Mouse (Mus musculus) right cerebral cortex, postnatal 10 days (tissue): ENCODE results near the gene Gata2.
"Not testable (repeated sequence)": the region's sequence is repeated elsewhere in the genome, so short reads cannot be mapped to it uniquely, and the experiment has no call there.

Experiments
- DNase-seq, 2 experiments: peaks; one replicate each; pipeline ENCODE4 v3.0.0; 2021; ENCODE audit warnings: low spot score in 2 of 2

Gata2 gene

GRCm38 (mm10) chr6:88193433-88194052 lies at the start of gene Gata2:
TSS of gene Gata2 (plus strand) at chr6:88193891.
- DNase-seq = no peak

DNA sequence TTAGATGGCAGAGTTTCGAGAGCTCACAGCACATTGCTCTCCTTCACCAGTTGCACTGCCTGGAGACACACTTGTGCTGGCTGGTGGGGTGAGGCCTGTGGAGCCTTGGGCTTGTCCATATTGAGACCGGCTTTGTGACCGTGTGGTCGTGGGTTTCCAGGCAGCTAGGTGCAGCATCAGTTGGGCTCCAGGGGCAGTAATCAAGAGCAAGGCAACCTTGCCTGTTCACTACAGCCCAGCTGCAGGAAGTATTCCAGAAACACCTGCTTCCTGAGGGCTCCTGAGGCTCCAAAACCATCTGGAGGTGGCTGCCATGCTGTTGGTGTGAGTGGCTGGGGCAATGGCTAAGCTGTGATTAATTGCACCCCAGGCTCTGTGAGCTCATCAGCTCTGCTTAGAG lies 47.9 kb upstream of the Gata2 start:
- DNase-seq = no peak

GRCm38 (mm10) chr6:88146576-88146975 lies 47.1 kb upstream of the Gata2 start:
- DNase-seq = no peak

- peak; percentile 43 for DNase-seq
Measured at GRCm38 (mm10) chr6:88147411-88148003, 46.2 kb upstream of the Gata2 start.

GRCm38 (mm10) chr6:88151335-88151734 lies 42.4 kb upstream of the Gata2 start:
- no peak for DNase-seq

GRCm38 (mm10) chr6:88152127-88152705 lies 41.5 kb upstream of the Gata2 start:
- DNase-seq = no peak

DNA sequence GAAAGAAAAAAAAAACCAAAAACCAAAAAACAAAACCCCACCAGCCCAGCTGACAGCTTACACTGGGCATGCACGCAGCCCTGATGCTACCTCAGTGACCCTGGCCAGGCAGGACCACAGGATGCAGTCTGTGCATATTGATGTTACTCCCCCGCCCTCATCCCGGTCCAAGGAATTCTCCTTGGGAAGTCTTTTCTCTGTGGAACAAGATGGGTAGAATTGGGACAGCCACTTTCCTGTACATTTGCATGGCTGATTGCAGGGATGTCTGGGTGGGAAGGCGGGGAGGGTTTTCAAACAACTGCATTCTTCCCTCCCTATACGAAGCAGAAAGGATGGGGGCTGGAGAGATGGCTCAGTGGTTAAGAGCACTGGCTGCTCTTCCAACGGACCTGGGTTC lies 40.7 kb upstream of the Gata2 start:
- no peak for DNase-seq

DNA sequence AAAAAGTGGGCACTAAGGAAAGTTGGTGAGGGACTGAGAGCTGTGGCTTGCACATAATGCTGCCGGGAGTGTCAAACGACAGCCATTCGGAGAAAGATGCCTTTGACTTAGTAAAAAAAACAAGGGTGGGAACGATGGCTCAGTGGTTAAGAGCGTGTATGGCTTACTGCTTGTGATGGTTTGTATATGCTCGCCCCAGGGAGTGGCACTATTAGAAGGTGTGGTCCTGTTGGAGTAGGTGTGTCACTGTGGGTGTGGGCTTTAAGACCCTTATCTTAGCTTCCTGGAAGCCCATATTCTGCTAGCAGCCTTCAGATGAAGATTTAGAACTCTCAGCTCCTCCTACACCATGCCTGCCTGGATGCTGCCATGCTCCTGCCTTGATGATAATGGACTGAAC lies 38.1 kb upstream of the Gata2 start:
- not testable (repeated sequence) for DNase-seq

- DNase-seq = no peak
Measured at GRCm38 (mm10) chr6:88158790-88159189, 34.9 kb upstream of the Gata2 start.

- no peak for DNase-seq
Measured at GRCm38 (mm10) chr6:88166054-88166453, 27.6 kb upstream of the Gata2 start.

GRCm38 (mm10) chr6:88174191-88174590 lies 19.5 kb upstream of the Gata2 start:
- DNase-seq = no peak

DNA sequence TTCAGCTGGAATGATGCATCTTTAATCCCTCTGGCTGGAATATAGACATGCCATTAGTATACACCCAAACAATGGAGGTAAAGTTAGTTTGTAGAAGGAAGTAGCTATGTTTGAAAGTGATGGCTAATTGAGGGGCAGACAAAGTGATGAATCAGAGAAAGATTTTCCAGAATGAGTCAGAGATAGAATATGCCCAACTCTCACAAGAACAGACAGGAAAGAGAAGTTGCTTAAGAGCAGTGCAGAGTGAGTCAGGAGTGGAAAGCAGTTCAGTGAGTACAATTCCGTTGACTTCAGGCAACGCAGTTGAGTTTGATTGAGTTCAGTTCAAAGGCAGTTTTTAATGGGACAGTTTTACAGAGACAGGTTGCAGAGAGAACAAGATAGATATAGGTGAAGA lies 19.0 kb upstream of the Gata2 start:
- DNase-seq = no peak

DNA sequence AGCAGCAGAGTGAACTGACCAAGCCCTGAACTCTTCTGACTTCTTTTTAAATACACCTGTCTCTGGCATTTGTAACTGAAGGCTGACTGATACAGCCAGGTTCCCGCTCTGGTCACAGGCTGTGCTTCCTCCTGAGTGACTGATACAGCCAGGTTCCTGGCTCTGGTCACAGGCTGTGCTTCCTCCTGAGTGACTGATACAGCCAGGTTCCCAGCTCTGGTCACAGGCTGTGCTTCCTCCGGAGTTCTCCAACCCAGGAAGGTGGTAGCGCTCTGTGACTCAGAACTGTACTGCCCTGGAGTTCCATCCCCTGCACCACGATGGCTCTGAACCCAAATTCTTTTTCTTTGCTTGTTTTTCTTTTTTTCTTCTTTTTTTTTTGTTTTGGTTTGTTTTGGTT lies 9.0 kb upstream of the Gata2 start:
- DNase-seq = no peak

DNA sequence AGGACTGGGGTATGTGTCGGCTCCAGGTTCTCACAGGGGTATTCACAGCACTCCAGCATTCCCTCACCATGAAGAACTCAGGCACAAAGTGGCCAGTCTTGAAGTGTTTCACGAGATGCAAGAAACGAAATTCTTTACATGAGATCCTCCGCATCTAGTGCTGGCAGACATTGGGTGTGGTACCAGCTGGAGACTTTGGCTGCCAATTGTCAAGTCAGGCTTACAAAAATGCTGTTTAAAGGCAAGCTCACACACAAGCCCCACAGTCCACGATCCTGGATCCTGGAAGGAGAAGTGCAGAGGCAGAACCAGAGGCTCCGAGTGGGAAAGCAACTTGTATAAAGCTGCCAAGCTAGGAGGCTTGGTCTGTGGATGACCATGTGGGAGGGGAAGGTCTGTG lies 5.5 kb upstream of the Gata2 start:
- DNase-seq = peak; percentile 63 to 73

DNA sequence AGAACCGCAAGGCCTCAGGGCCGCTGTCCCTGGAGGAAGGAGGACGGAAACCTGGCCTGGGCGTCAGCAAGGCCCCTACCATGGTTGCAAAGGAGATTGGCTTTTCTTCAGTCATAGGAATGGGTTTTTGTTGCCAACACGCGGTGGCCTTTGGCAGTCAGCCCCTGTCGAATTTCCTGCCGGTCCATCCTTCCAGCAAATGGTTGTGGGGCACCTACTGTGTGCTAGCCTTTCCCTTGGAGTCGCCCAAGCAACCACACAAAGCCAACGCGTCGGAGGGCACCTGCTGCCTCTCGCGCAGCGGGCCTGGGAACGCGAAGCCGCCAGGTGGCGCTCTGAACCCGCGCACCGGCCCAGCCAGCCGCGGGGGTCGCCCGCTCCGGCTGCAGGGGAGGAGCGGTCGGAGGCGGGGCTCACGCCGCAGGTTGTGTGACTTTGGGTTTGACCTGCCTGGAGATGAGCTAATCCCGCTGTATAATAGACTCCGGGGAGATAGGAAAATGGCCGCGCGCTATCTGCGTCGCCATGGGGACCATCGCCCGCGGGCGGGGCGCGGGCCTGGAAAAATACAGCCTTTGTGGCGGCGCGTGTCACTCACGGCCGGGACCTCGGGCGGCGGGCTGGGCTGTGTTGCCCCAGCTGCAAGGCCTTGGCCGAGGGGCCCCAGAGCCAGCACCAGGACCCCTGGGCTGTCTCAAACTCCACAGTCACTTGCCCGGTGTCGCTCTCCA lies 4.2 kb upstream of the Gata2 start:
- DNase-seq = peak; percentile 71 to 75

DNA sequence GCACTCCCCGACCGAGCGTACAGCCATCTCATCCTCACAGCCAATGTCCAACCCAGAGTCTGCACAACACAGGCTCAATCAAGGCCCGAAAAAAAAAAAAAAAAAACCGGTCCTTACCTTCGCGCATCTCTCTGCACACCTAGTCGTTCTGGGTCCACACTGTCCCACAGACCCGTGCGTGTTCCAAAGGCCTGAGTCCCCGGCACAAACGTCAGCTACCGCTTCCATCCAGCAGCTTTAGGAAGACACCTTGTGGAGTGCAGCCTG lies 3.7 kb upstream of the Gata2 start:
- no peak for DNase-seq

GRCm38 (mm10) chr6:88190310-88191023 lies 3.2 kb upstream of the Gata2 start:
- DNase-seq = no peak

DNA sequence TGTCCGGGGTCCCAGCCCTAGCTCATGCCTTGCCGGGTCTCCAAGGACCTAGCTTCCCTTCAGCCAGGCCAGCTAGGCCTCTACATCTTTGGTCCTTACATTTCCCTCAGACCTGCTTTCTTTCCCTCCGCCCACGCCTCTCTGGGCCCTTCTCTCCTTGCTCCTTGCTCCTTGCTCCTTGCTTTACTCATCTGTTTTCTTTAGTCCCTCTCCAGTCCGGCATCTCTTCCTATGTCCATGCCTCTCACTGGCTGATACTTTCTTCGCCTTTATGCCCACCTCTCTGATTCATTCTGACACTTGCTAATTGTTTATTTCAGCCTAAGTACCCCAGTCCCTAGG lies 2.7 kb upstream of the Gata2 start:
- no peak for DNase-seq

DNA sequence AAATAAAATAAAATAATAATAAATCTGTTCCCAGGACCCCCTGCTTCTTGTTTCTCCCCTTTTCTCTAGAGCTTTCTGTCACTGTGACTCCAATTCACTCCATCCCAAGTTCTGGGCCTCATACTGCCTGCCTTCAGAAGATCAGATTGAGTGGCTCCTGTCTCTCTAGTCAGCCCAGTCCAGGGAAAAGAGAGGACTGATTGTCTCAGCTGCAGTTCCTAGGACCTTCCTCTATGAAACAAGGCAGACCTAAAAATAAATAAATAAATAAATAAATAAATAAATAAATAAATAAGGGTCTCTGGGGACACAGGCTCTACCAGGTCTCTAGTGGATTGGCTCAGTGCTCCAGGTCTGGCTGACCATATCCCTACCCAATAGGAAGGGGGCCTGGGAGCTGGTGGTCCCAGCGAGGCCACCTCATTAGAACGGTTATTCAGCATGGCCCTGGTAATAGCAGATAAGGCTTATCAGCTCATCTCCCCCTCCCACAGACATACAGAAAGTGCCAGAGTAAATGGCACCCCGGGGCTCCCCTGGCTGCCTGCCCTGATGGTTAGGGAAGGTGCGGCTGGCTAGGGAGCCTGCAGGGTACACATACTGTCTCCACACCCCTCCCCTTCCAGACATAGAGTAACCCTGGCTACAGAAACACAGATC lies 2.1 kb upstream of the Gata2 start:
- no peak for DNase-seq

GRCm38 (mm10) chr6:88192756-88193155 lies 935 bp upstream of the Gata2 start:
- no peak for DNase-seq

GRCm38 (mm10) chr6:88194053-88194977 lies 624 bp downstream of the Gata2 start:
- no peak for DNase-seq
